Mouse (Mus musculus) embryonic facial prominence, embryonic 11.5 days (tissue): ENCODE results near the gene Vmn1r181. TPM values are rescaled to one million over a fixed set of nuclear protein-coding genes. Genes with fewer than 3 reads are reported as not detected.
"Not testable (repeated sequence)": the region's sequence is repeated elsewhere in the genome, so short reads cannot be mapped to it uniquely, and the experiment has no call there.

ENCODE experiments used
- ATAC-seq: fragments of 200-750 bp; cut with Nextera tagmentation; replicated peaks from 2 replicates; pipeline ENCODE4 v1.8.0; 2017; ENCODE audit warnings: low read depth; ENCODE audit not compliant: insufficient number of reproducible peaks, low FRiP score, low TSS enrichment
- DNase-seq: peaks from one replicate; pipeline ENCODE4 v3.0.0-alpha.2; 2015; ENCODE audit warnings: low spot score
- H3K27ac ChIP-seq: fragments of 300-500 bp; sonication (generic); replicated peaks from 2 replicates; pipeline ENCODE4 v1.5.1; 2014; ENCODE audit warnings: mild to moderate bottlenecking, low read depth, low read length, control low read depth
- H3K27me3 ChIP-seq: fragments of 300-500 bp; sonication (generic); 2 replicates; pipeline ENCODE4 v1.6.1; 2014; ENCODE audit warnings: mild to moderate bottlenecking, low read length, moderate library complexity, mixed read lengths; ENCODE audit not compliant: control insufficient read depth, insufficient read depth
- H3K36me3 ChIP-seq: fragments of 300-500 bp; sonication (generic); replicated peaks from 2 replicates; pipeline ENCODE4 v1.6.1; 2014; ENCODE audit warnings: low read depth, mild to moderate bottlenecking, low read length, moderate library complexity, mixed read lengths; ENCODE audit not compliant: control insufficient read depth, insufficient read depth
- H3K4me1 ChIP-seq: fragments of 300-500 bp; sonication (generic); 2 replicates; pipeline ENCODE4 v1.6.1; 2014; ENCODE audit warnings: low read length, mixed read lengths; ENCODE audit not compliant: control insufficient read depth, insufficient read depth
- H3K4me2 ChIP-seq: fragments of 300-500 bp; sonication (generic); 2 replicates; pipeline ENCODE4 v1.6.1; 2014; ENCODE audit warnings: low read depth, mild to moderate bottlenecking, control low read depth, low read length, moderate library complexity
- H3K4me3 ChIP-seq: fragments of 300-500 bp; sonication (generic); 2 replicates; pipeline ENCODE4 v1.5.1; 2014; ENCODE audit warnings: low read depth, low read length, control low read depth
- H3K9ac ChIP-seq: fragments of 300-500 bp; sonication (generic); replicated peaks from 2 replicates; pipeline ENCODE4 v1.6.1; 2014; ENCODE audit warnings: mild to moderate bottlenecking, control low read depth, low read length
- H3K9me3 ChIP-seq: fragments of 300-500 bp; sonication (generic); replicated peaks from 2 replicates; pipeline ENCODE4 v1.6.1; 2016; ENCODE audit warnings: mild to moderate bottlenecking, low read length, inconsistent platforms, mixed read lengths; ENCODE audit not compliant: control insufficient read depth
- WGBS: fragments of 180-500 bp; shearing (Covaris S2); extraction: QIAGEN DNeasy Blood & Tissue Kit; methylation state at CpG from one replicate; pipeline ENCODE4 v1.1.7; 2014; 5-methylcytosine and 5-hydroxymethylcytosine counted together
- polyA plus RNA-seq: library from polyadenylated mRNA; unstranded; fragments of >200 nt; fragmentation: Nextera tagmentation; extraction: Ambion mirVana; gene quantifications from 2 replicates; pipeline ENCODE4 v1.2.1, GENCODE M21; 2014

Gene Vmn1r181
- not detected in 2 replicates for polyA plus RNA-seq

DNA sequence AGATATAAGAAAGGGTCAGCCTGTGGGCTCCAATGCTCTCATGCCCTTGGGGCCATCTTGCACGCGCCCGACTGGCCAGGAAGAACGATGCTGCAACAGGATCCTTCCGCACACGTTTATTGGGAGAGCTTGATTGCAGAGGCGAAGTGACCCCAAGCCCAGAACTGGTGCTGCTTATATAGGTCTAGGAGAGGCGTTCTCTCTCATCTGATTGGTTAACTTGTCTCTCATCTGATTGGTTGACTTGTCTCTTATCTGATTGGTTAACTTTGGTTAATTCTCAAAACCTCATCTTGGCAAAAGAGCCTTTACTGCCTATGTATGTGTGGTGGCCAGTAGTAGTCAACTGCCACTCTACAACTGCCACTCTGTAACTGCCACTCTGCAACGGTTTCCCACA is at the start of gene Vmn1r181:
Gene Vmn1r181 (plus strand): TSS at position 301 of the 400 bp plus-strand sequence.
- not testable (repeated sequence) for H3K27me3 ChIP-seq, H3K9ac ChIP-seq, H3K4me3 ChIP-seq, H3K9me3 ChIP-seq, ATAC-seq, DNase-seq, H3K36me3 ChIP-seq, H3K27ac ChIP-seq, H3K4me1 ChIP-seq, H3K4me2 ChIP-seq
- 84% methylated on average over 9 of the region's 9 CpGs for WGBS

DNA sequence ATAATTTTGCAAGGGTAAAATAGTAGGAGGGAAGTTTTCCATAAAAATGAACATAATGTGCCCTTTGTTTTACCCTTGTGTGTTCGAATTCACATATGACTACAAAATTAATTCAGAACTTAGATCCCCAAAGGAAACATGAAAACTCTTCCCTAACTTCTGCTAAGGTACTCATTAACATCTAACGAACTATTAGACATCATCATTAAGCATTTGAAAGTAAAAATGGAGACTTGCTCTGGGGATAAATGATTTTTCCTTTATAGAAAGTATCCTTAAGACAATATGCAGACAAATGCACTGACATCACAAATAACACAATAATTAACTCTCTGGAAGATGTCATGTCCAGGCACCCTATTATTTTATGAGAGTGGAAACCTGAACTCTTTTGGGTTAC is 47.7 kb upstream of the Vmn1r181 start, which contains the start of gene Vmn1r179:
Gene Vmn1r179 (plus strand): TSS at position 301 of the 400 bp plus-strand sequence.
- no peak for DNase-seq
- Histone ChIP-seq H3K27ac (no peak within 1 kb of the TSS), H3K36me3 (no peaks in the 10 kb centered on the region), H3K27me3 (no peaks in the 10 kb centered on the region), H3K4me3 (no peak within 1 kb of the TSS), H3K9me3 (no peaks in the 10 kb centered on the region), H3K9ac (no peak within 1 kb of the TSS), H3K4me1 (no peaks in the 10 kb centered on the region), H3K4me2 (no peak within 1 kb of the TSS)
- 48% methylated on average over 2 of the region's 2 CpGs for WGBS
- no peak for ATAC-seq

DNA sequence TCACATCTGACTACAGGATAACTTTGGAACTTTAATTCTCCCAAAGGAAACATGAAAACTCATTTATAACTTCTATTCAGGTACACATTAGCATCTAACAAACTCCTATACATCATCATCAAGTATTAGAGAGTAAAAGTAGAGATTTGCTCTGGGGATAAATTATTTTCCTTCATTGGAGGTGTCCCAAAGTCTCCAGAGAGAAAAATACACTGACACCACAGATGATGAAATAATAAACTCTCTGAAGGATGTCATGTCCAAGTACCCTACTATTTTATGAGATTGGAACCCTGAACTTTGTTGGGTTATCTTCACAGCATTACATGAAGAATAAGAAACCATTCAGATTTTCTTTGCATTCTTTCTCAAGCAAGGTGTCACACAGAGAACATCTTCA is 24.1 kb upstream of the Vmn1r181 start, which contains the start of gene Vmn1r180:
Gene Vmn1r180 (plus strand): TSS at position 301 of the 400 bp plus-strand sequence.
- H3K4me2 ChIP-seq, result no peak within 1 kb of the TSS
- no peak for DNase-seq
- 0 out of 2 replicates have a peak, but pooled peaks cover 3% of the 10 kb centered on the region for H3K9me3 ChIP-seq
- H3K4me1 ChIP-seq, result no peaks in the 10 kb centered on the region
- H3K27me3 ChIP-seq, result no peaks in the 10 kb centered on the region
- no peak within 1 kb of the TSS for H3K27ac ChIP-seq
- no peaks in the 10 kb centered on the region for H3K36me3 ChIP-seq
- no peak within 1 kb of the TSS for H3K4me3 ChIP-seq
- ATAC-seq, result no peak
- H3K9ac ChIP-seq, result no peak within 1 kb of the TSS

DNA sequence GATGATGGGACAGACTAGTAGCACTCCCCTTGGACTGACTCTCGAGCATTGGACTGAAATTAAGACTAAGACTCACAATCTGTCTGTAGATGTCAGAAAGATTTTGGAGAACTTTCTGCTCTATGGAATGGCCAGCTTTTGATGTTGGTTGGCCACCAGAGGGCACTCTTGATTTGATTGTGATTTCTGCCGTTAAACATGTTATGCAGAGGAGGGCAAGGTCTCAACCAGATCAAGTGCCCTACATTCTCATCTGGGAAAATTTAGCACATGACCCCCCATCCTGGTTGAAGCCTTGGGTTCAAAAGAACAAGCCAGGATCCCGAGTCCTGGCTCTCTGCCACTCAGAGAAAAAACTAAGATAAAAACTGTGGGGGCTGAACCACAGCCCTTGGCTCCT is 6.4 kb upstream of the Vmn1r181 start:
- 40% methylated on average over 3 of the region's 3 CpGs for WGBS
- ATAC-seq, result not testable (repeated sequence)

DNA sequence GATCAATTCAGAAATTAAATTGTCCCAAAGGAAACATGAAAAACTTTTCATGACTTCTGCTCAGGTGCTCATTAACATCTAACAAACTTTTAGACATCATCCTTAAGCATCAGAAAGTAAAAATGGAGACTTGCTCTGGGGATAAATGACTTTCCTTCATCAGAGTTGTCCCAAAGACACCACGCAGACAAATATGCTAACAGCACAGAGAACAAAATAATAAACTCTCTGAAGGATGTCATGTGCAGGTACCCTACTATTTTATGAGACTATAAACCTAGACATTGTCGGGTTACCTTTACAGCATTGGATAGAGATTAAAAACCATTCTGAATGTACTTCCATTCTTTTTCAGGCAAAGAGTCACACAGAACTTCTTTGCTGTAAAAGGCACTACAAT is 27.0 kb downstream of the Vmn1r181 start, which contains the start of gene V1rd19:
Gene V1rd19 (plus strand): TSS at position 301 of the 400 bp plus-strand sequence.
- Histone ChIP-seq H3K9ac (no peak within 1 kb of the TSS), H3K4me2 (no peak within 1 kb of the TSS), H3K4me1 (no peaks in the 10 kb centered on the region), H3K9me3 (no peaks in the 10 kb centered on the region), H3K36me3 (no peaks in the 10 kb centered on the region), H3K27me3 (no peaks in the 10 kb centered on the region), H3K27ac (no peak within 1 kb of the TSS), H3K4me3 (no peak within 1 kb of the TSS)
- DNase-seq (no peak), ATAC-seq (no peak)
- 65% methylated on average over 2 of the region's 2 CpGs for WGBS

More for the DNA sequence above, 6.4 kb upstream of the Vmn1r181 start:
- not testable (repeated sequence) for DNase-seq, H3K36me3 ChIP-seq, H3K9ac ChIP-seq, H3K27me3 ChIP-seq, H3K4me3 ChIP-seq, H3K4me1 ChIP-seq, H3K4me2 ChIP-seq, H3K9me3 ChIP-seq, H3K27ac ChIP-seq

Other genes with a start within 250 kb of the Vmn1r181 start
- gene Vmn1r174, start 222.3 kb upstream of the Vmn1r181 start, polyA plus RNA-seq, result not detected in 2 replicates
- gene Vmn1r175, start 164.0 kb upstream of the Vmn1r181 start, polyA plus RNA-seq, result not detected in 2 replicates
- not detected in 2 replicates for gene Vmn1r176, start 137.2 kb upstream of the Vmn1r181 start, polyA plus RNA-seq
- not detected in 2 replicates for gene Vmn1r177, start 108.2 kb upstream of the Vmn1r181 start, polyA plus RNA-seq
- gene Vmn1r178, start 82.6 kb upstream of the Vmn1r181 start, polyA plus RNA-seq, result not detected in 2 replicates
- gene Vmn1r179, start 47.6 kb upstream of the Vmn1r181 start, polyA plus RNA-seq, result not detected in 2 replicates
- not detected in 2 replicates for gene Vmn1r180, start 24.0 kb upstream of the Vmn1r181 start, polyA plus RNA-seq
- gene V1rd19, start 27.1 kb downstream of the Vmn1r181 start, polyA plus RNA-seq, result not detected in 2 replicates
- not detected in 2 replicates for gene Vmn1r183, start 78.6 kb downstream of the Vmn1r181 start, polyA plus RNA-seq
- 32.5 and 32.7 TPM in 2 replicates for gene Zfp180, start 107.3 kb downstream of the Vmn1r181 start, polyA plus RNA-seq
- 4.3 and 4.4 TPM in 2 replicates for gene Zfp112, start 137.7 kb downstream of the Vmn1r181 start, polyA plus RNA-seq
- 16.7 and 17.3 TPM in 2 replicates for gene Zfp235, start 159.6 kb downstream of the Vmn1r181 start, polyA plus RNA-seq
- 3.7 TPM in 2 replicates for gene Zfp114, start 200.4 kb downstream of the Vmn1r181 start, polyA plus RNA-seq
- 12.2 and 13.8 TPM in 2 replicates for gene Zfp111, start 236.8 kb downstream of the Vmn1r181 start, polyA plus RNA-seq